Mouse (Mus musculus) spleen, postnatal 4 days (tissue): ENCODE measurements around the gene Ly6g6c.

Experiments
- DNase-seq, 2 experiments: peaks; one replicate each; pipeline ENCODE4 v3.0.0; 2022; ENCODE audit warnings: low spot score in 2 of 2

Gene Ly6g6c

DNA sequence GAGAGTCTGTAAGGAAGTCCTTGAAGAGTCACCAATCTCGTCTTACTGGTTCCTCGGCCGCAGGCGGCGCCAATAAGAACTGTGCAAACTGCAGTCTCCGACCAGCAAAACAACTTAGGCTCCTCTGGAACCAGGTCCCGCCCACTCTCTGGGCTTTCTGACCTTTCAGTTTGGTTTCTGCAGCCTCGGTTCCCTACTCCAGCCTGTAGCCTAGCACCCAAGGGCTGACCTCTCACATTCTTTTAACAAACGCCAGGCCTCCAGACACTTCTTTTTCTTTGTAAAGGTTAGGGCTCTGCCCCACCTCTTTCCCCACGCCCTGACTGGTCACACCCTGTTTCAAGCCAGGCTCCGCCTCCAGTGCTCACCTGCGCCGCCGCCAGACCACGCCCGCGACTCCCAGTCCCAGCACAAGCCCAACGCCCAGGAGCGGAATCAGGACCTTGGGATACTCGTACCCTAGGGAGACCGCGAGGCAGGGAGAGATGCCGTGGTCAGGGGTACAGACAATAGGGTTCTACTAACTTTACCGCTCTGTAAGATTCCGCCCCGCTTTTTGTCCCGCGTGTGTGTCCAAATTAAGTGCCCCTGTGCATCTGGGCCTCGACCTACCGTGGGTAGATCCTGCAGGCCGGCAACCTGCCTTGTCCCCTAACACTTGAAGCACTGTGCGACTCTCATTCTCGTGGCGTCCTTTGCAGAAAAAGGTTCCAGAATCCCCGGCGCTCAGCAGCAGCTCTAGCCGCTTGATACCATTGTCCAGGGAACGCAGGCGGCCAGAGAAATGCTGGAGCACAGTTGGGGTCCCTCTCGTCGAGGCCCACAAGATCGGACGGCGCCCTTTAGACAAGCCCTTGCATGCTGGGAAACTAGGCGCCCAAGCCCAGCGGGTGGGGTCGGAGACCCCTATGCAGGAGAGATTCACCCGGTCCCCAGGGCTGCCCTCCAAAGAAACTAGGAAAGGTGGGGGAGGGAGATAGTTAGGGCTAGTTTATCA, at the start of gene Ly6g6c:
Gene Ly6g6c, plus strand, starts transcription at position 438 of the 997 bp plus-strand sequence.
- DNase-seq = peak in 1 of 2 experiments; percentile 37

- peak; percentile 38 to 69 for DNase-seq
Observed at GRCm38 (mm10) chr17:35016376-35016775, 48.8 kb upstream of the Ly6g6c start, which contains the start of gene Vwa7. TSS of gene Vwa7 (plus strand) at chr17:35016579.

DNA sequence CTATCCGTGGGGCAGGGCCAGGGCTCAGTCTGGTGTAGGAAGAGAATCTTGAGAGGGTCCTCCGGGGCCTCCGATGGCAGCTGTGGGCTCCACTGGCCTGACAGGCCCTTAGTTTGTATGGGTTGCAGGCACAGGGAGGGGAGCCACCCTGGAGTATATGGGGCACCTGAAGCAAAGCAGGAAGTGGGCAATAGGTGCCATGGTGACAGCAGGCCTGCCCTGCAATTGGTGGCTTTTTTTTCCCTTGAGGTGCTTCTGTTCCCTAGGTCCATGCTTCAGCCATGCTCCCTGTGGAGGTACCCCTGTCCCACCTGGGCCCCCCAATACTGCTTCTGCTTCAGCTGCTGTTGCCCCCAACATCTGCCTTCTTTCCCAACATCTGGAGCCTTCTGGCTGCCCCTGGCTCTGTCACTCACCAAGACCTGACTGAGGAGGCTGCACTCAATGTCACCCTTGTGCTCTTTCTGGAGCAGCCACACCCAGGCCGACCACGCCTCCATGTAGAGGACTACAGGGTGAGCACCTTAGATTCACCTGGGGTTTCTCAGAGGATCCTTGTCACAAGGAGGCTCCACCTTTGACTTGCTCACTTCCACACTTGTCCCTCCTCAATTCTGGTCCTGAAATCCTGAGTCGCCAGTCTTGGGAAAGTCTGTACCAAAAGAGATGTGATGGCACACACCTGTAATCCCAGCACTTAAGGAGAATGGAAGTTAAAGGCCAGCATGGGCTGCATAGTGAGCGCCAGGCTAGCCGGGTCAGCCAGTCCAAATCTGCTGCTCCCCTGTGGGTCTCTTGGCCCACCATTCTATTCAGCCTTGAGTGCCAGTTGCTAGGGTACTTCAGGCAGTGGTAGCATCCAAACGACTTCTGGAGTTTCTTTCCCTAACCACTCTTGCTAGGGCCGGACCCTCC, 48.1 kb upstream of the Ly6g6c start:
- DNase-seq = peak; percentile 14 to 62

GRCm38 (mm10) chr17:35017706-35018030, 47.5 kb upstream of the Ly6g6c start:
- DNase-seq = peak in 1 of 2 experiments; percentile 61

- DNase-seq = peak in 1 of 2 experiments; percentile 57
Observed at GRCm38 (mm10) chr17:35018171-35018570, 47.0 kb upstream of the Ly6g6c start.

- DNase-seq = no peak
Observed at GRCm38 (mm10) chr17:35019894-35020293, 45.3 kb upstream of the Ly6g6c start.

GRCm38 (mm10) chr17:35020551-35020950, 44.6 kb upstream of the Ly6g6c start:
- no peak for DNase-seq

DNA sequence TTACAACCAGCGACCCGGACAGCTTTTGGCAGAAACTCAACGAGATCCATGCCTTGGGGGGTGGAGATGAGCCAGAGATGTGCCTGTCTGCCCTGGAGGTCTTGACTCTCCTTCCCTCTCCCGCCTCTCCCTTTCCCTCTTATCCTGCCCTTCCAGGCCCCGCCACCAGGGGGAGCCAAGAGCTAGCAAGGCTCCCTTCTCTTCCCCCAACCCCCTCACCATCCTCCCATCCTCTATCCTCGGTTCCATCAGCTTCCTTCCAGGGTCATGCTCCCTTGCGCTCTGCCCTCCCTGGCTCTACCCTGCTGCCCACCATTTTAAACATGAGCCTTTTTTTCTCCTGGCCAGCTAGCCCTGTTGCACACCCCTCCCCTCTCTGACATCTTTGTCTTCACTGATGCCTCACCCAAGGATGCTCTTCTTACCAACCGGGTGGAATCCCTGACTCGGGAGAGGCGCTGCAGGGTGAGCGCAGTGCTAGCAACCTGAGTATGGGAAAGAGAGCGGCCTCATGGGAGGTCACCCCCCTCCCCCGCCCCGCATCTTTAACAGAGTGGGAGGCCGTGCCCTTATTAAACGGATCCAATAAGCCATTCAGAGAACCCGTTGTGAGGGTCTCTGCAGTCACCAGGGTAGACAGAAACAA, 43.9 kb upstream of the Ly6g6c start:
- DNase-seq = peak; percentile 89 to 98

- DNase-seq = no peak
Observed at GRCm38 (mm10) chr17:35021842-35022477, 43.2 kb upstream of the Ly6g6c start.

DNA sequence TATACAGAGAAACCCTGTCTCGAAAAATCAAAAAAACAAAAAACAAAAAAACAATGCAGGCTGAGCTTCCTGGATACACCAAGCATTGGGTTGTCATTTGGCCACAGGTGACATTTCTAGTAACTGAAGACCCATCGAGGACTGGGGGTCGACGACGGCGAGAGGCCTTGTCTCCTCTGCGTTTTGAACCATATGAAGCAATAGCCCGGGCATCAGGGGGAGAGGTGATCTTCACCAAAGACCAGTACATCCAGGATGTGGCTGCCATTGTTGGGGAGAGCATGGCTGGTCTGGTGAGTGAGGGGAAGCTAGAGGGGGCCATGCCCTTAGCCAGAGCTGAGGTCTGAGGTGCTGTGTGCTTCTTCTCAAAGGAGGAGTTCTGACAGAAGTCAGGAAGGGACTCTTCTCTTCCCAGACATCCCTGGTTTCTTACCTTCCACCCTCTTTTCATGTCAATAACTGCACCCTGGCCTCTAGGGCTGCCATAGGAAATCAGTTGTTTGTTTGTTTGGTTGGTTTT, 42.6 kb upstream of the Ly6g6c start:
- peak in 1 of 2 experiments; percentile 64 for DNase-seq

DNA sequence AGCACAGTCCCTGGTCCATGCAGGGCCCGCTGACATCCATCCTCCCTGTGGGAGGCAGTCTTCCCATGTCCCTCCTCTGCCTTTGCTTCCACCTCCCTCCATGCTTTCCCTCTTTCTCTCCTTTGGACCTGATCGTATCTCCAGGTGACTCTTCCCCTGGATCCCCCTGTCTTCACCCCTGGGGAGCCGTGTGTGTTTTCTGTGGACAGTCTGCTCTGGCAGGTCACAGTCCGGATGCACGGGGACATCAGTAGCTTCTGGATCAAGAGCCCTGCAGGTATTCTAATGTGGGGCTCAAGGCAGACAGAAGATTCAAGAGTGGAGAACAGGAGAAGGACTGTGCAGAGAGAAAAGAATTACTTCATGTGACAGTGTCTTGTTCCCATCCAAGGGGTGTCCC, 42.0 kb upstream of the Ly6g6c start:
- peak in 1 of 2 experiments; percentile 60 for DNase-seq

DNA sequence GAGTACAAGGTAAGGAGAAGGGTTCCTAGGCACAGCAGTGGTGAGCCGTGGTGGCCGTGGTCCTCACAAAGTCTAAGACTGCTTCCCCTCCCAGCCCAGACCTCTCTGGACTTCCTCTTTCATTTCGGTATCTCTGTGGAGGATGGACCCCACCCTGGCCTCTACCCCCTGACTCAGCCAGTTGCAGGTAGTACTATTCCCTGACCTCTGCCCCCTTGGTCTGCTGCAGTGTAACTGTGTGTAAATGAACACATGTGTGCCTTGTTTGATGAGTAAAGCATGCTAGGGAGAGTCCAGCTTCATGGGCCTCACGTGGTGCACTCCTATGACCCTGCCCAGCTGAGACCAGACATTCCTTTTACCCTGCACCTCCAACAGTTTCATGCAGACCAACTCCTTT, 41.4 kb upstream of the Ly6g6c start:
- peak in 1 of 2 experiments; percentile 27 for DNase-seq

GRCm38 (mm10) chr17:35024261-35024660, 40.9 kb upstream of the Ly6g6c start:
- DNase-seq = peak; percentile 20 to 67

DNA sequence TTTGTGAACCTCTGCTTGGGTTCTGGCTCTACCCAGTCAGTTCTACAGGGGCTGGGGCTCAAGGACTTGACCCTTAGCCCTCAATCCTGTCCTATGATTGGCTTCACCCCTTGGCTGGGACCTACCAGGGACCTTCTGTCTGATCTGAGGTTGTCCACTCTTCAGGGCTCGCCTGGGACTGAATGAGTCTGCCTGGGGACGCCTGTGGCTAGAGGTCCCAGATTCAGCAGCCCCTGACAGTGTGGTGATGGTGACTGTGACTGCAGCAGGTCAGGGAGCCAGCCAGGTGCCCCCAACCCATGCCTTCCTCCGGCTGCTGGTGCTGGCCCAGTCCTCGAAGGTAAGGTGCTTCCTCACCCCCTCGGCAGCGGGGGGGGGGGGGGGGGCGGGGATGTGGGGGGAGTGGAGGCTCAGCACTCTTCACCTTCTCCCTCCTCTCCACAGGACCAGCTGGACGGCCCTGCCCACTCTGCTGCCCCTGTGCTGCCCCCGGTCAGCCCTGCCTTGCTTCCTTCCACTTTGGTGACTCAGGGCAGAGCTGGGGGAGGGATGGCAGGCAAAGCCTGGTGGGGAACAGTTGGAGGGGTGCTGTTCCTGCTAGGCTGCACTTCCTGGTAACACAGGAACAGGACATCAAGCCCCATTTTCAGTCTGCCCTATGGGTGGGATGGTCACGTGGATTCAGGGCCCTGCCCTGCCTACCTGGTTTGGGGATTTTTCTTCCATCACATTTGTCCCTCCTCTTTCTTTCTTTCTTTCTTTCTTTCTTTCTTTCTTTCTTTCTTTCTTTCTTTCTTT, 40.3 kb upstream of the Ly6g6c start:
- peak; percentile 15 to 65 for DNase-seq

DNA sequence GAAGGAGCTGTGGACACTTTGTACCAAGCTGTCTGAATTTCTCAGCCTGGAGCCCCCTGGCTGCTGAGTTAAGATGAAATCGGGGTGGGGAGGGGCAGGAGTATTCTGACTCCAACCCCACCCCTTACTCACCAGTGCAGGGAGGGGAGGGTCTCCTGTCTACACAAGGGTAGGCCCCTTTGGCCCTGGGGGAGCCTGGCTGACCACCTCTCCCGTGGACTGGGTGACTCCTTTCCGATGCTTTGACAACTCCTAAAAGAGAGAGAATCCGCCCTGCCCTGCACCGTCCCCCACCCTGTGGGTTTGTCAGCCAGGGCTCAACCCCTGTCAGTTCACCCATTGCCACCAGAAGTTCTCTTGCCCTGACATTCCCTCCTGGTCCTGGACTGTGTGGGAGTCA, 39.0 kb upstream of the Ly6g6c start:
- peak in 1 of 2 experiments; percentile 61 for DNase-seq

DNA sequence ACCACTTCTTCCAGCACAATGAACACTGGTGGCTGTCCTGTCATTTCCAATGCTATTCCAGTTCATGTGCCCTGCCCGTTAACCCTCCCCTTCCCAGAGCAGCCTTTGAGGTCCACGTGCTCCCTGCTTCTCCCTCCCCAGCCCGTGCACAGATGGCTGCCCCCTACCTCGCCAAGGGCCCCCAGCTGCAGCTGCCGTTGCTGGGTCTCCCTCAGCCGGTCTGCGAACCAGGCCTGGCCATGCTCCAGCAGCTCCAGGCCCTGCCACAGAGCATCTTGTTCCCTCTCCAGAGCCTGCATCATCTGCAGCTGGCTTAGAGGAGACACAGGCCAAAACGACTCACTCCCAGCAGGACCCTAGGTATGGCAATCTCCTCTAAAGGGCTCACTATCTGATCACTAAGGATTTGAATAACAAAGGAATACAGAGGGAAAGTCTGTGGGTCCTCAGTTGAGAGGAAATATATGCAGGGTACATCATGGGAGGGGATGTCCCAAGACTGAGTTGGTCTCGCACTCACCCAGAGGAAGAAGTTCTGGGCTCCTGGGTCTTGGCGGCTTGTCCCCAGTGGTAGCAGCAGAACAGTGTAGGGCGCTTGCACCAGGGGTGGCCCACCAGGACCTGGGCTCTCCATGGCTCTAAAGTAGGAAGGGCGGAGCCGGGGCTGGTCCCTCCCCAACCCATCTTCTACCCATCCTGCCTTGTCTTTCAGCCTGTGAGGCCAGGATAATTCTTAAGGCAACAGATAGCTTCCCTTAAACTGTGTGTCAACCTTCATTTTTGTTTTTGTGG, 37.7 kb upstream of the Ly6g6c start, which contains the start of gene Sapcd1:
Gene Sapcd1, minus strand, starts transcription at position 740 of the 792 bp plus-strand sequence.
- peak; percentile 43 to 73 for DNase-seq

DNA sequence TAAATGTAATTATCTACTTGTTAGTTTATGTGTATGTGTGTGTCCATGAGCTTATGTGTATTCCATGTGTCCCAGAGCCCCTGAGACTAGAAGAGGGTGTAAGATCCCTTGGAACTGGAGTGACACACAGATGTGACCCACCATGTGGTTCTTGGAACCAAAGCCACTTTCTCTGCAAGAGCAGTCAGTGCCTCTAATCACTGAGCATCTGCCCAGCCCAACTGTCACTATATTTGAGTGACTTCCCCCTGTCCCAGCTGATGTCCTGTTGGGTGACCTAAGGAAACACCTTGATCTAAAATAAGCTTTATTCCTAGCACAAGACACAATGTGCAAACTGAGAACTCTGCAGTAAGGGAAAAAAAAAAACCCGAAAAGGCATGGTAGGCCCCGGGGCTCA, 36.9 kb upstream of the Ly6g6c start:
- no peak for DNase-seq

DNA sequence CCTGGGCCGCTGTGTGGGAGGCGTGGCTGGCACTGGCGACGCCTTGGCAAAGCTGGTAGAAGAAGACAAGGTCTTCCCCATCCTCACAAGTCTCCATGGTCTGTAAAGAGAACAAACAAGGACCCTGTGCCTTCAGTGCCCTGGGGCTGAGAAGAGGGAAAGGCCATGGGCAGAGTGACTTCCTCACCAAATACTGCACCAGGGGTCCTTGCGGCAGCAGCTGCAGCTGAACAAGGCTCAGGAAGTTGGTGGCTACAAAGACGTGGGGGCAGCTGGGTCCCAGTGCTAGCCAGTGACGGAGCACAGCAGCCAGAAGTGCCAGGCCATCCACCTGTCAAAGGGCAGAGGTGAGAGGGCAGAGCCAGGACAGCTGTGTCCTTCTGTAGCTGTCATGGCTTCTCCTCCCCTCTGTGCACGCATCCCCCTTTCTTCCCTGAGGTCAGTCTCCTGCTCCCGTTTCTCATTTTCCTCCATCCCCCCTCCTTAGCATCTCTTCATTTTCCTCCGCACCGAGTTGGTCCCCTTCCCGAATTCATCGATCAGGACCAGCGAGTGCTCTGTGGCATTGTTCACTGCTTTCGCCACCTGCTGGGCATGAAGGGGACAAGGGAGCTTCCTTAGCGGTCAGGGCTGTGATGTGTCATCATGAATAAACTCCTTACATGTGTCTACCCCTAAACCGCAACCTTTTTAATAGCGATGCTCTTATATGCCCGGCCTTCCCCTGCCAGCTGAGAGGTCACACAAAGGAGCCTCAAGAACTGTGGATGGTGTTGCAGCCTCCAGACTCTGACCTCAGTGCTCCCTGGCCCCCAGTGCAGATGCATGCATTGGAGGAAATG, 35.3 kb upstream of the Ly6g6c start:
- peak in 1 of 2 experiments; percentile 73 for DNase-seq
